Mouse (Mus musculus) small intestine, adult 2 months (tissue): ENCODE measurements around the gene Cfl1.

Source experiments
- CTCF ChIP-seq: fragments of 200-500 bp; IDR thresholded peaks from 2 replicates; pipeline ENCODE4 v1.5.1; 2012; ENCODE audit warnings: low read depth, mild to moderate bottlenecking, control low read depth, inconsistent platforms, low read length, moderate library complexity, mixed read lengths; ENCODE audit not compliant: insufficient replicate concordance, insufficient read length; ENCODE audit errors: extremely low read depth
- POLR2A ChIP-seq: fragments of 200-500 bp; IDR thresholded peaks from 2 replicates; pipeline ENCODE4 v1.6.1; 2012; ENCODE audit warnings: low read depth, mild to moderate bottlenecking, control low read depth, inconsistent platforms, low read length, moderate library complexity

DNA sequence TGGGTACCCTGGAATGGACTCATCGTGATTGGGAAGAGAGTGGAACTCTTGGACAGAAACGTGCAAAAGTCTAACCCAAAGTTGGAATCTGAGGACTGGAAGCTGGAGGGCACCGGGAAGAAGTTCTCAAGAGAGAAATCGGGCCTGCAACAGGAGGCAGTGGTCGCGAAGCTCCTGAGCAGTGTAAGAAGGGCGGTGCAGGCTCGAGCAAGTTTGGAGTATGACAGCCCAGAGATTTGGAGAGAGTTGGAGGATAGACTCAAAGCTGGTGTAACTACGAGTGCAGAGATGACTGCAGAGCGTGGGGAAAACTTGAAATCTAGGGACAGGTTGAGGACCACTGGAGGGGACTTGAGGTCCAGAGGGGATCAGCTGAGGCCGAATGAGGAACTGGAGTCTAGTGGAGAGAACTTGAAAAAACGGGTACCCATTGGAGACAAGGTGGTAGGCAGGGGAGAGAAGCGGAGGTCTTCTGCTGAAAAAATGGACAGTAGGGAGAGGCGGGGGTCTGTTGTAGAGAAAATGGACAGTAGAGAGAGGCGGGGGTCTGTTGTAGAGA, 20.9 kb downstream of the Cfl1 start:
- TF ChIP-seq POLR2A, result no peak
- TF ChIP-seq CTCF, result no peak
